Mouse (Mus musculus) cortical plate, adult 2 months (tissue): ENCODE measurements at regions not wholly inside any gene's neighbourhood (a gene's known extent, or its start where the extent isn't known, plus 50 kb on each side); places are given as distances from the start of the nearest gene placed in this dataset.

ENCODE experiments used
- CTCF ChIP-seq: fragments of 200-500 bp; IDR thresholded peaks from 2 replicates; pipeline ENCODE4 v1.5.1; 2011; ENCODE audit warnings: mild to moderate bottlenecking, control low read depth, low read length; ENCODE audit not compliant: insufficient read depth; ENCODE audit errors: extremely low read depth
- POLR2A ChIP-seq: fragments of 200-500 bp; IDR thresholded peaks from 2 replicates; pipeline ENCODE4 v1.6.1; 2011; ENCODE audit warnings: mild to moderate bottlenecking, low read length, control low read depth; ENCODE audit not compliant: insufficient read depth; ENCODE audit errors: extremely low read depth

DNA sequence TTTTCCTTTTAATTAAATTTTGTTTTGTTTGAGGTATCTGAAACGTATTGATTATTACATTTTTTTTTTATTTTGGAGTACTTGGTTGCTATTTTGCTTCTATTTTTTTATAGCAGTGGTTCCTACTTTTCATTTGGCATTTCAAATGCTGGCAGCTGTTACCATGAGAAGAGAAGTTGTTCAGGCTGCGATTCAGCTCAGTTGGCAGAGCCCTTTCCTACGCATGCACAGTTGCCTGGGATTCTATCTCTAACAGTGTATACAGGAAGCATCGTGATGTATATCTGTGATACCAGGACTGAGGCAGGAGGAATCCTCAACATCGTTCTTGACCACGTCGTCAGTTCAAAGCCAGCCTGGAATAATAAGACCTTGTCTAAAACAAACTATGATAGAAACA lies 226.6 kb downstream of the Rpl36a-ps1 start:
- TF ChIP-seq CTCF, result no peak
- no peak for TF ChIP-seq POLR2A
